Mouse (Mus musculus): ENCODE data around the gene Iqcf3. TPM values are rescaled to one million over a fixed set of nuclear protein-coding genes. Genes with fewer than 3 reads are reported as not detected.
A peak's percentile ranks its signal among the peaks of the same experiment; 100 is the strongest.

Iqcf3 gene
- polyA plus RNA-seq, 1 experiment from 2014 or later, result not detected

GRCm38 (mm10) chr9:106478101-106478500 is 83.3 kb downstream of the Iqcf3 start:
- Histone ChIP-seq H3K4me3 (ENCODE audit: low read depth, low read length) (peak overlapping the region; percentile 57), H3K27ac (ENCODE audit: low read depth, low read length) (no peak overlapping the region), H3K4me2 (peak overlapping the region; percentile 77), H3K9me3 (replicated peaks; ENCODE audit: control insufficient read depth, low read length) (no peaks in the 10 kb centered on the region), H3K36me3 (ENCODE audit: control insufficient read depth, insufficient read depth, low read length) (peaks cover 5% of the 10 kb centered on the region), H3K27me3 (ENCODE audit: control insufficient read depth, insufficient read depth, low read length) (no peaks in the 10 kb centered on the region), H3K9ac (ENCODE audit: low read depth, low read length) (peak overlapping the region; percentile 63; the same call in 1 of the 2 replicates), H3K4me1 (ENCODE audit: control insufficient read depth, insufficient read depth, low read length) (peaks cover 23% of the 10 kb centered on the region)
- ATAC-seq (replicated peaks; ENCODE audit: insufficient number of reproducible peaks, low FRiP score, low TSS enrichment), result no peak
- 77% methylated on average over 9 of the region's 9 CpGs for WGBS (ENCODE audit: insufficient replicate concordance)

GRCm38 (mm10) chr9:106477649-106478048 is 83.8 kb downstream of the Iqcf3 start:
- WGBS (ENCODE audit: insufficient replicate concordance), result 2% methylated on average over 16 of the region's 16 CpGs
- Histone ChIP-seq H3K36me3 (ENCODE audit: control insufficient read depth, insufficient read depth, low read length) (peaks cover under 1% of the 10 kb centered on the region; the same call in 1 of the 2 replicates), H3K4me1 (ENCODE audit: control insufficient read depth, insufficient read depth, low read length) (peaks cover 23% of the 10 kb centered on the region), H3K27me3 (ENCODE audit: control insufficient read depth, insufficient read depth, low read length) (no peaks in the 10 kb centered on the region), H3K4me2 (peak overlapping the region; percentile 77), H3K27ac (ENCODE audit: low read depth, low read length) (no peak overlapping the region), H3K9me3 (replicated peaks; ENCODE audit: control insufficient read depth, low read length) (no peaks in the 10 kb centered on the region), H3K4me3 (ENCODE audit: low read depth, low read length) (peak overlapping the region; percentile 57), H3K9ac (ENCODE audit: low read depth, low read length) (peak overlapping the region; percentile 63)
- no peak for ATAC-seq (replicated peaks; ENCODE audit: insufficient number of reproducible peaks, low FRiP score, low TSS enrichment)

GRCm38 (mm10) chr9:106476924-106477484 is 84.4 kb downstream of the Iqcf3 start, which contains the start of gene Parp3:
TSS of gene Parp3 (minus strand) at chr9:106476949.
- WGBS (ENCODE audit: insufficient replicate concordance), result under 1% methylated on average over 41 of the region's 41 CpGs
- no peaks in the 10 kb centered on the region for H3K9me3 ChIP-seq (replicated peaks; ENCODE audit: control insufficient read depth, low read length)
- H3K9ac ChIP-seq (ENCODE audit: low read depth, low read length), result peak within 1 kb of the TSS; percentile 63
- H3K4me3 ChIP-seq (ENCODE audit: low read depth, low read length), result peak within 1 kb of the TSS; percentile 57
- no peaks in the 10 kb centered on the region for H3K36me3 ChIP-seq (ENCODE audit: control insufficient read depth, insufficient read depth, low read length)
- ATAC-seq (replicated peaks; ENCODE audit: insufficient number of reproducible peaks, low FRiP score, low TSS enrichment), result peak; percentile 98
- H3K27ac ChIP-seq (ENCODE audit: low read depth, low read length), result no peak within 1 kb of the TSS
- H3K4me1 ChIP-seq (ENCODE audit: control insufficient read depth, insufficient read depth, low read length), result peaks cover 28% of the 10 kb centered on the region
- H3K4me2 ChIP-seq, result peak within 1 kb of the TSS; percentile 77
- H3K27me3 ChIP-seq (ENCODE audit: control insufficient read depth, insufficient read depth, low read length), result no peaks in the 10 kb centered on the region

- H3K9me3 ChIP-seq (replicated peaks; ENCODE audit: control insufficient read depth, low read length), result no peaks in the 10 kb centered on the region
- H3K27ac ChIP-seq (ENCODE audit: low read depth, low read length), result no peak overlapping the region
- ATAC-seq (replicated peaks; ENCODE audit: insufficient number of reproducible peaks, low FRiP score, low TSS enrichment), result peak; percentile 14; the same call in 1 of the 2 replicates
- H3K4me2 ChIP-seq, result peak overlapping the region; percentile 48
- no peaks in the 10 kb centered on the region for H3K36me3 ChIP-seq (ENCODE audit: control insufficient read depth, insufficient read depth, low read length)
- peak overlapping the region; percentile 57; the same call in 1 of the 2 replicates for H3K4me3 ChIP-seq (ENCODE audit: low read depth, low read length)
- peaks cover 33% of the 10 kb centered on the region for H3K4me1 ChIP-seq (ENCODE audit: control insufficient read depth, insufficient read depth, low read length)
- WGBS (ENCODE audit: insufficient replicate concordance), result 31% methylated on average over 16 of the region's 16 CpGs
- peak overlapping the region; percentile 58 for H3K9ac ChIP-seq (ENCODE audit: low read depth, low read length)
- no peaks in the 10 kb centered on the region for H3K27me3 ChIP-seq (ENCODE audit: control insufficient read depth, insufficient read depth, low read length)
These were observed 85.2 kb downstream of the Iqcf3 start for GRCm38 (mm10) chr9:106476002-106476923.

DNA sequence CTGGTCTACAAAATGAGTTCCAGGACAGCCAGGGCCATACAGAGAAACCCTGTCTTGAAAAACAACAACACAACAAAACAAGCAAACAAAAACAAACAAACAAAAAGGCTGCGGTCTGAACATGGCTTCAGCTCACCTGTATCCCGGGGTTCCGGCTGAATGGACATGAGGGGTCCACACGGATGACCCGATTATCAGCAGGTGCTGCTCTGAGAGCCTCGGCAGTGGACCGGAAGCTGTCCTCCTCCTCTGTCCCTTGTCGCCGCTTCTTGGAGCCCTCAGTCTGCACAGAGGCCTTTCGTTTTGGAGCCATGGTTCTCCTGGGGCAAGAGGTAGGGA is 85.8 kb downstream of the Iqcf3 start, which contains the start of gene Rrp9:
TSS of gene Rrp9 (plus strand) at position 301 of the 339 bp plus-strand sequence.
- H3K9ac ChIP-seq (ENCODE audit: low read depth, low read length), result peak within 1 kb of the TSS; percentile 58
- H3K36me3 ChIP-seq (ENCODE audit: control insufficient read depth, insufficient read depth, low read length), result no peaks in the 10 kb centered on the region
- H3K4me3 ChIP-seq (ENCODE audit: low read depth, low read length), result peak within 1 kb of the TSS; percentile 57; the same call in 1 of the 2 replicates
- peak within 1 kb of the TSS; percentile 48 for H3K4me2 ChIP-seq
- no peak for ATAC-seq (replicated peaks; ENCODE audit: insufficient number of reproducible peaks, low FRiP score, low TSS enrichment)
- H3K27me3 ChIP-seq (ENCODE audit: control insufficient read depth, insufficient read depth, low read length), result no peaks in the 10 kb centered on the region
- H3K4me1 ChIP-seq (ENCODE audit: control insufficient read depth, insufficient read depth, low read length), result peaks cover 33% of the 10 kb centered on the region
- WGBS (ENCODE audit: insufficient replicate concordance), result 82% methylated on average over 10 of the region's 10 CpGs
- H3K9me3 ChIP-seq (replicated peaks; ENCODE audit: control insufficient read depth, low read length), result no peaks in the 10 kb centered on the region
- no peak within 1 kb of the TSS for H3K27ac ChIP-seq (ENCODE audit: low read depth, low read length)

- Histone ChIP-seq H3K9ac (ENCODE audit: low read depth, low read length) (no peak overlapping the region), H3K36me3 (ENCODE audit: control insufficient read depth, insufficient read depth, low read length) (no peaks in the 10 kb centered on the region), H3K4me1 (ENCODE audit: control insufficient read depth, insufficient read depth, low read length) (peaks cover 33% of the 10 kb centered on the region), H3K27ac (ENCODE audit: low read depth, low read length) (no peak overlapping the region), H3K4me2 (no peak overlapping the region), H3K27me3 (ENCODE audit: control insufficient read depth, insufficient read depth, low read length) (no peaks in the 10 kb centered on the region), H3K4me3 (ENCODE audit: low read depth, low read length) (no peak overlapping the region), H3K9me3 (replicated peaks; ENCODE audit: control insufficient read depth, low read length) (no peaks in the 10 kb centered on the region)
- 61% methylated on average over 7 of the region's 7 CpGs for WGBS (ENCODE audit: insufficient replicate concordance)
- no peak for ATAC-seq (replicated peaks; ENCODE audit: insufficient number of reproducible peaks, low FRiP score, low TSS enrichment)
These were observed 86.4 kb downstream of the Iqcf3 start for GRCm38 (mm10) chr9:106475046-106475445.

- peak overlapping the region; percentile 18; the same call in 1 of the 2 replicates for H3K4me2 ChIP-seq
- peaks cover 33% of the 10 kb centered on the region for H3K4me1 ChIP-seq (ENCODE audit: control insufficient read depth, insufficient read depth, low read length)
- no peaks in the 10 kb centered on the region for H3K9me3 ChIP-seq (replicated peaks; ENCODE audit: control insufficient read depth, low read length)
- no peak for ATAC-seq (replicated peaks; ENCODE audit: insufficient number of reproducible peaks, low FRiP score, low TSS enrichment)
- H3K27me3 ChIP-seq (ENCODE audit: control insufficient read depth, insufficient read depth, low read length), result no peaks in the 10 kb centered on the region
- no peaks in the 10 kb centered on the region for H3K36me3 ChIP-seq (ENCODE audit: control insufficient read depth, insufficient read depth, low read length)
- no peak overlapping the region for H3K9ac ChIP-seq (ENCODE audit: low read depth, low read length)
- no peak overlapping the region for H3K4me3 ChIP-seq (ENCODE audit: low read depth, low read length)
- 4% methylated on average over 6 of the region's 6 CpGs for WGBS (ENCODE audit: insufficient replicate concordance)
- H3K27ac ChIP-seq (ENCODE audit: low read depth, low read length), result no peak overlapping the region
These were observed 87.0 kb downstream of the Iqcf3 start for GRCm38 (mm10) chr9:106474456-106474855.

- no peak overlapping the region for H3K27ac ChIP-seq (ENCODE audit: low read depth, low read length)
These were observed 87.7 kb downstream of the Iqcf3 start for GRCm38 (mm10) chr9:106473753-106474105.

More at GRCm38 (mm10) chr9:106473753-106474105, 87.7 kb downstream of the Iqcf3 start:
- no peak for ATAC-seq (replicated peaks; ENCODE audit: insufficient number of reproducible peaks, low FRiP score, low TSS enrichment)
- H3K36me3 ChIP-seq (ENCODE audit: control insufficient read depth, insufficient read depth, low read length), result no peaks in the 10 kb centered on the region
- H3K4me3 ChIP-seq (ENCODE audit: low read depth, low read length), result no peak overlapping the region
- H3K4me1 ChIP-seq (ENCODE audit: control insufficient read depth, insufficient read depth, low read length), result peaks cover 33% of the 10 kb centered on the region
- WGBS (ENCODE audit: insufficient replicate concordance), result 71% methylated on average over 5 of the region's 5 CpGs
- H3K9me3 ChIP-seq (replicated peaks; ENCODE audit: control insufficient read depth, low read length), result no peaks in the 10 kb centered on the region
- no peaks in the 10 kb centered on the region for H3K27me3 ChIP-seq (ENCODE audit: control insufficient read depth, insufficient read depth, low read length)
- no peak overlapping the region for H3K4me2 ChIP-seq
- H3K9ac ChIP-seq (ENCODE audit: low read depth, low read length), result no peak overlapping the region
